Mouse (Mus musculus) kidney, adult 18-20 months (tissue): ENCODE data around the gene Zcchc17.
A peak's percentile ranks its signal among the peaks of the same experiment; 100 is the strongest.

Source experiments
- DNase-seq: peaks from one replicate; pipeline ENCODE4 v3.0.0; 2021

The Zcchc17 gene

DNA sequence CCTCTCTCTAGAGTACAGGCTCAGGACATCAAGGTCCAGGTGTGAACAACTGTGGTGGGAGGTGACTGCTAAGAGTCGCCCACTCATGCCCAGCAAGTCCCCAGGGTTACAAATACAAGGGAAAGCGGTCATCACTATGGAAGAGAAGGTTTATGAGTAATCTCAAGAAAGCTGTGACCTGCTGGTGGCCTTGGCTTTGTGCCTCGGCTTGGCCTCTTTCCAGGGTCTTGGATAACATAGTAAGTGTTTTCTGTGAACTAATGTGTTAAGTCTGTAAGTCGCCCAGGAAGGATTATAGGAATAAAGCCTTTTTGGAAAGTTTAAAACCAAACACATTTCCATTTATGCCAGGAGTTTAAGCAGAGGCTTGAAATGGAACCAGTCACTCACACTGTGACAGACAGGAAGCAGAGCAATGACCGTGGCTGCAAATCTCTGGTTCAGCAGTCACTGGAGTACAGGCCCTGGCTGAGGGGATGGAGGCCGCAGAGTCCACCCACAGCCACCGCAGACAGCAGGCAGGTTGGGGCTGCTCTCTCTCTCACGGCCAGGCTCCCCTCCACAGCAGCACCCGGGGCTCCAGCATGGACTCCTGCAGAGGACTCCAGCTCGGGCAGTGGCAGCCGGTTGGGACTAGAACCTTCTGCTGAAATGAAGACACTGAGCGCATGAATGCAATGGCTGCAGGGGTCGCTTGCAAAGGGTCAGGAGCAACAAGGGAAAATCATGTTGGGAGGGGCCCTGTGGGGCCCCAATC lies 43.8 kb downstream of the Zcchc17 start:
- DNase-seq, result peak; percentile 81

DNA sequence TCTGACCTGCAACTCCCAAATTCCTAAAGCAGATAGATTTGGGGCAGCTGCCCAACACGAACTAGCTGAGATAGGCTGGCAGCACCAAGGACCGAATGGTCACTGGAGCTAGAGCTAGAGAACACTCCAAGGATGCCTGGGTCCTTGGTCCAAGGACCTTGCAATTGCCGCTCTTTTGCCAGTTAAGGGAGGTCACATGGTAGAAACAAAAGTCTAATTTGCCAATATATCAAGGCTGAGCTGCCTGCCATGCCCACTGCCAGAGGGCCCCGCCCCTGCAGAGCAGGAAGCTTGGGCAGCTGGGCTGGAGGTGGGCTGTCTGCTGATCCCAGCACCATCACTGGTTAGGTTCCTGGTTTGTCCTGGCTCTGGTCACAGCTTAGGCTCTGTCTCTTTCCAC lies 46.2 kb downstream of the Zcchc17 start:
- DNase-seq, result no peak

DNA sequence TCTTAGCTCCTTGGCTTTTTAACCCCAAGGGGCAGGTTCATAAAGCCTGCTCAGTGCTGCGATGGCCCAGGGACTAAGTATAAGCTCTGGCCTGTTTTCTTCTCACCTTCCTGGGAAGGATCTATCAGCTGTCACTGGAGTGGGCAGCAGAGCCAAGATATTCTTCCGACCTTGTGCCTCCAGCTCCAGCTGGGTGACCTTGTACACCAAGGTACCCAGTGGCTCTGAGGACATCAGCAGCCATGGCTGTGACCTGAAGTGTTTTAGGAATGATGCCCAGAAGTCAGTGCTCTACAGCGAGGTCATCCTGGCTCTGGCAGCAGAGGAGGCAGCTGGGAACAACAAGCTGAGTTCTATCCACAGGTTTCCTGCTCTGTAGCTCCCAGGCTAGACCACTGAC lies 47.2 kb downstream of the Zcchc17 start:
- no peak for DNase-seq

DNA sequence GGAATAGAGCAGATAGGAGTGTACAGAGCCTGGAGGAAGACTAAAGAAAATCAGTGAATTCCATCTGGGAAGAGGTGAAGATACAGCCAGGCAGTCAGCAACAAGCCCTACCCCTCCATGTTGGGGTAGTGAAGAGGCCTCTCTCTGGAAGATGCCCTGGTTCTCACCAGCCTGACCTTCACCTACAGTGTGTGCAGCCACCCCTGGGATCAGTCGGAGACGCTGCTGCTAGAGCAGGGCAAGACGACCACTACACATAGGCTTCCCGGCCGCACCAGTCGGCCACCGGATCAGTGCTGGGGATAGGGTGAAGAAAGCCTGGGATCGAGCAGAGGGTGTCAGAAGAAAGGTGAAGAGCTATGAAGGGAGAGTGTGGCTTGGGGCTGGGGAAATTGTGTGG lies 50.5 kb downstream of the Zcchc17 start:
- DNase-seq, result no peak

DNA sequence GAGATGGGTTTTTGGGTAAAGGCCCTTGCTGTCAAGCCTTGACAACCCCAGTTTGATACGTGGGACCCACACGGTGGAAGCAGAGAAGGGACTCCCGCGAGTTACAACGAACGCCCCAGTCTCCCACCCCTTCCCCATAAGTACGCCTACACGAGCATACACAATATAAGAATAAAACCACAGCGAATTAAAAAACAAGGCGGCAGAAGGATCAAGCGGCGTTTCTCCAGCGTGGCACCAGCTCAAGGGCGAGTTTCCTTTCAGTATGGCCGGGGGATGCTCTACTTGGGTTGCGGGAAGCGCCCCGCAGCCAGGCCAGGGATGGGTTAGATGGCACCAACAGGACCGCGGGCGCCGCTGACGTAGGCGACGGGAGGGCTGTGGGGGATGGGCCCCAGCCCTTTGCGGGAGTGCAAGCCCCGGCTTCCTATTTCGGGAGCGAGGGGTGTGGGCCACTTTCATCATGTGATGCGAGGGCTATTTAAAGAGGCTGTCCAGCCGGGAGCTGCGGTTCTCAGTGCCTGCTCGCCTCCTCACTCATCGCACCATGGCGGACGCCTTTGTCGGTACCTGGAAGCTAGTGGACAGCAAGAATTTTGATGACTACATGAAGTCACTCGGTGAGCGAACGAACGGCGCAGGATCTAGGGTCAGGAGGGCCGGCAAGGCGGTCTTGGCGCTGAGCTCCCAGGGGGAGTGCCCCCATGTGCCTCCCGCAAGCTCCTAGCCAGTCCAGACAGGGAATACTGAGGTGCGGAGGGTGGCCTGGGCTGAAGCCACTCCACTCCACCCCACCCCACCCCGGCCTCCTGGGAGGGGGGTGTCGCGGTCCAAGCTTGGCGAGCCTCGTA lies 51.3 kb downstream of the Zcchc17 start, which contains the start of the genes Fabp3 and Gm10570:
TSS of gene Fabp3 (plus strand) at position 365 of the 851 bp plus-strand sequence.
TSS of gene Gm10570 (minus strand) at position 444 of the 851 bp plus-strand sequence.
- DNase-seq, result peak; percentile 68

DNA sequence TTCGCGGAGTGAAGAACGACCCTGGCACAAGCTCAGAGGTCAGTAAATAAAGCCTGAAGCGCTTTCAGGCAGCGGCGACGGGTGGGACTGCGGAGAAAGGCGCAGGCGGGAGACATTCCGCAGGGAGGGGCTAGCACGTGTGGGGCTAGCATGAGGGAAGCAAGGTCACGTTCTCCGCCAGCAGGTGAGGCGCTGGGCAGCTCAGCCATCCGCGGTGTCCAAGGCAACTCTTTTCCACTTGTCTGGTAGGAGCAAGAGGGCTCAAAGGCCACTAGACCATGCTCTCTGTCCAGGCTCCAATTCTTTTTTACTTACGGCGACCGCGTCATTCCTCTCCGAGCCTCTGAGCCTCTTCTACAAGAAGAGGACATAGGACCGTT lies 51.9 kb downstream of the Zcchc17 start:
- peak; percentile 87 for DNase-seq

DNA sequence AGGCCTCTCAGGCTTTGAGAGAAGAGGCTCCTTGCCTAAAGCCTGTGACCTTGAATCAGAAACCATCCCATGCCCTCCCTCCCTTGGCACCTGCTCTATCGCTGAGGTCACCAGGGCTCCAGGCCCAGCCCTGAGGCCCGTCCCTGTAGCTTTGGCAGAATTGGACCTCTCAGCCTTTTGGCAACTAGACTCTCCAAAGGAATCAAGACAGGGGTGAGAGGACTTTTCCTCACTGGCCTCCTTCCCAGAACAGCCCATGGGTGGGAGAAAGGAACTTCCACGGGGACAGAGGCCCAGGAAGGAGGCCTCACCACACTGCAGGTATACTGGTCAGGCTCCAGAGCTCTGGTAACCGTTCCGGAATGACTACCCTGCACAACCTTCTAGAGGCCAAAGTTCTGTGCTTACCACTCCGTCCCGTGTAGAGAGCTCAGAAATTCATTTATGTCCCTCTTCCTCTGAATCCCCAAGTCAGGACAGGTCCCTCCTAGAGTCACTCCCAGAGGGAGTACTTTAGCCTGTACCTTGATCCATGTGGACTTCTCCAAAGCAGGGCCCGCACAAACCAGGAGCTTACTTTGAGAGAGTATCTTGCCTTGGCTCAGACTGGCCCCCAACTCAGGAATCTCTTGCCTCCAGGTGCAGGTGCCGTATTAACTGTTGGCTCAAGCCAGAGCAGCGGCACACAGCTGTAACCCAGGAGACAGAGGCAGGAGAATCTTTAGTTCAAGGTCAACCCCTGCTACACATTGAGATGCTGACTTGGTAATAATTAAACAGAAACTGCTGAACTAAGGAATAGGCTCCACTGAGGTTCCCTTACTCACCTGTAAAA lies 52.7 kb downstream of the Zcchc17 start:
- DNase-seq, result peak; percentile 69

DNA sequence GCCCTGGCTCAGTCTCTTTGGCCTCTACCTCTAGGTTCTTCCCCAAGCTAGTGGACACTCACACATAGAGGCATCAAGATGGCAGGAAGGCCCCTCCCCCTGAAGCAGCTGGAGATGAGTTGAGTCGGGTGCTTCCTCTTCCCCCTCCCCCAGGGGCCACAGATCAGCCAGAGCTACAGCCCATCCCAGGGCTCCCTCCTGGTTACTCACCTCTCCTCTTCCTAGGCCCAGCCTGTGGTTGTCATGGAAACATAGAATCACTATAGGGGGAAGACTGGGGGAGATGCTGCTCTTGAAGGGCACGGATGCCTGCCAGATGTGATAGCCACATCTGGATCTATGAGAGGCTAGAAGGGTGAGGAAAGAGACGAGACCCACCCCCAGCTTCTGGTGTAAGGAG lies 55.0 kb downstream of the Zcchc17 start:
- DNase-seq, result no peak

DNA sequence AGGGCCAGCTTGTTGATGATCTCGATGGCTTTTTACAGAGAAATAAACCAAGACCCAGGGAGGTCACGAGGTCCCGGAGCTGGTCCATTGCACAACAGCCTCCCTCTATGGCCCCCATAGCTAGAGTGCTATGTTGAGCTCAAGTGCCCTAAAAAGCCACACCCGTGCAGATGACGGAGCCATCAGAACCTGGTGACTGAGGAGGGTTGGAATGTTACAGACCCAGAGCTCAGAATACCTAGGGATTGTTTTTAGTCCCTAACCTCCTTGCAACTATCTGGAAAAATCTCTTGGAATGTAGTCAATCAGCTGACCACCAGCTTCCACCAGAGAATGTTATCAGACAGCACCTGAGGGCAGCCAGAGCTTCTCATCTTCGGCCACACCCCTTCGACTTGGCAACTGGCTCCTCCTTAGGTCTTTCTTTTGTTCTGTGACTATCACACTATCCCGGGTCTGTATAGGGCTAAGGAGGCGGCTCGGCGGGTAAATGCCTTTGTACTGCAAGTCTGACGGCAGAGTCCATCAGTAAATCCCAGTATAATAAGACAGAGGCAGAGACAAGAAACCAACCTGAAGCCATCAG lies 57.4 kb downstream of the Zcchc17 start:
- DNase-seq, result no peak

DNA sequence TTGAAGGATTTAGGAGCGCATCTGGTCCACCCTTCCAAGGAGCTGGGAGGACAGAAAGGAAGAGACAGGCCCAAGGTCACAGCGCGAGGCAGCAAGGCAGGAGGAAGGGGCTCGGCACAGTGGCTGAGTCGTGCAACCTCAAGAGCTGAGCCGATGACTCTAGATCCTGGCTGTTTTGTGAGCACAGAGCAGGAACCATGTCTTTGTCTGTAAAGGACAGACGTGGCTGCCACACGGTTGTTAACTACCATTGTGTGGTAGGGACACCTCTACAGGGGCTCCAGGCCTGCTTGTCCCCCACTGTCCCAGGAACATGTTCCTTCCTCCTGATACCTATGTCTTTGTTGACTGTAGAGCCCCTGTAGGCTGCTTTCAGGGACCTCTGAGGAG lies 60.1 kb downstream of the Zcchc17 start:
- no peak for DNase-seq

DNA sequence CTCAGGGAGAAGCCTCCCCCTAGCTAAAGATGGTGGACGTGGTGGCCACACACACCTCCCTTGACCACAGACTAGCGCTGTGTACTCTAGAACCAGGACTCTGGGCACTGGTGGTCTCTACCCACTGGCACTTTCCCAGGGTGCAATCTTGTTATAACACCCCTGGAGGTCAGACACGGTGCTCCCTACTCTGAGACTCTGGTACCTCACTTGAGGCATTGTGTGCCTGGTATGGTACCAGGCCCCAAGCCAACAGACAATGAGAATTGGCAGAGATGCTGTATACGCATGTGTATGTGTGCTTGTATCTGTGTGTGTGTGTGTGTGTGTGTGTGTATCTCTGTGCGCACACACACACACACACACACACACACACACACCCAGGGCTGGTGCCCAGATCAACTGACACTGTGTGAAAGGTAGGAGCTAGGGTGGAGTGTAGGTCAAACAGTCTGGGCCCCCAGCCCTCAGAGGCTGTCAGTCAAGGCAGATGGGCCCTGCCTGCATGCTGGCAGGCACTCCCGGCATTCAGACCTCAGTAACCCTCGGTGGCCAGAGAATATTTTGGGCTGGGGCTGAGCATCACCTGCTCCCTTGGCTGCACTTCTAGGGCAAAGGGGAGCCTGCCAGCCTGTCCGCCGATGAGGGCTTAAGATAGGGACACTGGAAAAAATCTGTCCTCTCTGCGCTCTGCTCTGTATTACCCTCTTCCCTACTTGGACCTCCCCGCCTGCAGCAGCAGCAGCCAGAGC lies 60.7 kb downstream of the Zcchc17 start:
- DNase-seq, result no peak

DNA sequence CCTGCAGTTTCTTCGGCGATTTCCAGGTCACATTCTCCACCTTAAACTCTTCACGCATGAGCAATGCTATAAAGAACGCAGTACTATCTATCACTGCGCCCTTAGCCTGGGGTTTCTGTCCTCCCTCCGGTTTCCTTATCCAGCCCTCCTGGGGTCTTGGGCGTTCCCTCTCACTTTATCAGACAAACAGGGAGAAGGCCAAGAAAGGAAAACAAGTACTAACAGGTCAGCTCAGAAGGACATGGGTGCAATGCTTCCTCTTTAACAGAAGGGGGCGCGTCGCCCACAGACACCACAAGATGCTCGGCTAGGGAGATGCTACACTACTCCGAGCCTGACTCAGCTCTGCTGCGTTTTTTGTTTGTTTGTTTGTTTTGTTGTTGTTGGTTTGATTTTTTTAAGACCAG lies 62.6 kb downstream of the Zcchc17 start:
- no peak for DNase-seq

DNA sequence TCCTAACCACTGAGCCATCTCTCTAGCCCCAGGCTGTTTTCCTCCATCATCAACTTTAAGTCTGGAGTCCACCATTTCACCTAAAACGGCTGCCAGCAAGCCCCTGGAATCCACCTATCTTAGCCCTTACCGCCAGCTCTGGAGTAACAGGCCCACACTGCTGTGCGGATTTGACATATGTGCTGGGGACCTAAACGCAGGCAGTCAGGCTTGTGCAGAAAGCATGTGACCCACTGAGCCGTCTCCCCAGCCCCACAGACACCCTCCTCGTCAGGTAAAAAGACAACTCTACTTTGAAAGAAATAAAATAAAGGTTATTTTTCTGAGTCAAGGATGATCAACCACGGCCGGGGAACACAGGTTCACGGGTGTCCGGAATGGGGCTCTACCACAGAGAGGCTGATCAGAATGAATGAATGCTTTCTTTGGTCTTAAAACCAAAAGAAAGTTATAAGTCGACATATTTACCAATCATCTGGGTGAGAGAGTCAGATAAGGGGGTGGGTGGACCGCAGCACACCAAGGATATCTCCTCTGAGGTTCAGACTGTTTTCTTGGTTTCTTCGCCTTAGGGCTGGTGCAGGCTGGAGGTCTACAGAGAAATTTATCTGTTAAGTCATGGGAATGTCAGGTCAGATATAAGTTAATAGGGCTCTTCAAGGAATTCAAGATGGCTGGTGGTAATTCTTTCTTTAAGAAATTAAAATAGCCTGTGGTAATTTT lies 63.3 kb downstream of the Zcchc17 start:
- DNase-seq, result no peak

DNA sequence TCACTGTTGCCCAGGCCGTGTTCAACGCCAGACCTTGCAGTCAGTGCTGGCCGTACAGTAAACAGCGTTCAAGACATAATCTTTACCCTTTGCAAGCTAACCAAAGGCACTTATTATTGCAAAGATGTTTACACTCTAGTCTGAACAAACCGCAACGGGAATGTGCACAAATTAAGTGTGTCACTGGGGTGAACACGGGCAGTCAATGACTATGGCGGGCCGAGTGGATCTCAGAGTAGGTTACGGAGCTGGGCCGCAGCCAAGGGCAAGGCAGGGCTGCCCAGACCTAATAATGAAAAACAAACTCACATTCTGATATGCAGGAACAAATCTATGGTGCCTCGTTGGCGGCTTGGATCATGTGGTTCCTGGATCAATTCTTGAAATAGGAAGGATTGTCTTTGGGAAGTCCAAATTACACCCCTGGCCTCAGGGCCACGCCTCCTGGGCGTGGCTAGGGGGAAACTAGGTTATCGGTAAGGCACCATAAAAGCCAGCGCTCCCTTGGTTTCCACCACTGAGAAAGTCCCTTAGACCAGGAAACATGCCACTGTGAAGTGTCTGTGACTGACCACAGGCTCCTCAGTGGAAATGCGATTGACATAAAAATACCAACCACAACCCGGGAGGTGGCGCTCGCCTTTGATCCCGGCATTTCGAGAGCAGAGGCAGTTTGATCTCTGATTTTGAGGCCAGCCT lies 64.5 kb downstream of the Zcchc17 start:
- no peak for DNase-seq

DNA sequence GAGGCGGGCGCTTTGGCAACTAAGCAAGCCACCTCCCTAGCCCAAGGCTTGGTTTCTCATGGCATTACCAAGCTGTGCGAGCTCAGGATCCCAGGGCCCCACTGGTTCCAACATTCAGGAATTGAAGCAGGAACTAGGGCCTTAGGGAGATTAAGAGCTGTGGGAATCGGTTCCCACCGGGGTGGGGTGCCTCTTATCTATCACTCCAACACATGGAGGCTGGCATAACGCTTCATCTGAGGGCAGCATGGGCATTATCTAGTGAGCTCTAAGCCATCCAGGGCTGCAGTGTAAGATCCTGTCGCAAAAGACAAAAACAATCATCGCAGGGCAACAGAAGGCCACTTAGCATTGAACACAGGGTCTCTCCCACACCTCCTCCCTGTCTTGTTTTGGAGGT lies 65.2 kb downstream of the Zcchc17 start:
- no peak for DNase-seq

DNA sequence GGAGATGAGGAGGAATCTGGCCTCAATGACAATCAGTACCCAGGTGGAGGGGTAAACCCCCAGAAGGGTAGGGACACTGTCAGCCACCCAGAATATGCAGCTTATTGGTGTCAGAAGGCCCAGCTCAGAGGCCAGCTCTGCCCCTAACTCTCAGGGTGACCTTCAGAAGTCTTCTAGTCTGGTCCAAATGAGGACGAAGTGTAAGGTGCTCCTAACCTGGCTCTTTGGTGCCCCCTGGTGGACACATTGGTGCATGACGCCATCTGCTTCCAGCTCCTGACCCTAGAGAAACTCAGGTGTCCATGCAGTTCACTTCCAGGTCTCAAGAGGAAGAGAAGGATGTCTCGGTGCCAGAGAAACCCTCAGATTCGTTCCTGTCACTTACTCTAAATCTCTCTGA lies 67.5 kb downstream of the Zcchc17 start:
- peak; percentile 87 for DNase-seq

DNA sequence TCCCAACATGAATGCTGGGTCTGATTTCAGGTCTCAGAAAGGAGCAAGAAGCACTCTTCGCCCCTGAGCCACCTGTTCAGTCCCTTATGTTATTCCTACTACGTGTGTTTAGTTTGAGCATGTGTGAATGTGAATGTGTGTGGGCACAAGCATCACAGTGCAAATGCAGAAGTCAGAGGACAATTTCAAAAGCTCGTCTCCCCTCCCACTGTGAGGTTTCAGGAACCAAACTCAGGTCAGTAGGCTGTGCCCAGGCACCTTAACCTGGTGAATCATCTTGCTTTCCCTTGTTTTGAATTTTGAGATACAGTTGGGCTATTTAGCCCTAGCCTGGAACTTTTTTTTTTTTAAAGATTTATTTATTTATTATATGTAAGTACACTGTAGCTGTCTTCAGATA lies 69.9 kb downstream of the Zcchc17 start:
- no peak for DNase-seq

DNA sequence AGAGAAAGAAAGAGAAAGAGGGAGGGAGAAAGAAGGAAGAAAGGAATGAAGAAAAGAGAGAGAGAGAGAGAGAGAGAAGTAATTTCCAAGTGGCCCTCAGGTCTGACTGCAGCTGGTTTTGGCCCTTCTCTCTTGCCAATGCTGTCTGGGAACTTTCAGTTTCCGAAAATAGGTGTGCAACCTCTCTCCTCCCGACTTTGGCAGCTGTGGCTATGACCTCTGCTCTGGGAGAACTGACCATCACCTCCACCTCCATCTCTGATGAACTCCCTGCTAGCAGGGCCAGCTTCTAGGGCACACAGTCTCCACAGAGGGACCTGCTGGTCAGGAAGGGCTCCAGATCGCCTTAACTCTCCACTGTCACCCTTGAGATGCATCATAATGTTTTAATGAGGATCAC lies 73.2 kb downstream of the Zcchc17 start:
- DNase-seq, result no peak

DNA sequence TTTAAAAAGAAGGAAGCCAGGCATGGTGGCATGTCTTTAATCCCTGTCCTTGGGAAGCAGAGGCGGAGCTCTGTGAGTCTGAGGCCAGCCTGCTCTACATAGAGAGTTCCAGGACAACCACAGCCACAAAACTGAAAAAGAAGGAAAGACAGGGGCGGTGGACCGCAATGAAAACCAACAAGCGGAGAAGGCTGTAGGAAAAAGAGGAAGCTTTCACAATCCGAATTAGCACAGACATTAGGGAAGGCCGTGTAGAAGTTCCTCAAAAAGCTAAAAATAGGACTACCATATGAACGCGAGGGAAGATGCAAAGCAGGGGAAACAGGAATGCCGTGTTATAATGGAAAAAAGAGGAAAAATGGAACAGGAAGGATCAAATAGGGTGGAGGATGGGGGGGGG lies 75.9 kb downstream of the Zcchc17 start:
- no peak for DNase-seq

DNA sequence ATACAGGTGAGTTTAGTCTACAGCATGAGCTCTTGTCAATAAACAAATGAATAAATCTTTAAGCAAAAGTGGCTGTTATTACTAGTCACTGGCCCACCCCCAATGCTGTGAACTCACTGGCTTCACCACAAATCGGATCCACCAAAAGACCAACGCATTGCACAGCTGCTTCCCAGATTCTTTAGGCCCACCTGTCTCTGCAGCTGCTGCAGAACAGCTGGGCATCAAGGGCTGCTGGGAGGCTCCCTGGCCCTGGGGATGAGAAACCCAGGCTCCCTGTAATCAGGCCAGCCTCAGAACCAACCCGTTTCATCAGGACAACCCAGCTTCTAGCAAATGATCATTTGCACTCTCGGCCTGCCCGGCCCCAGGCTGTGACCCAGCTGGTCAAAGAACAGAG lies 76.9 kb downstream of the Zcchc17 start:
- DNase-seq, result no peak

DNA sequence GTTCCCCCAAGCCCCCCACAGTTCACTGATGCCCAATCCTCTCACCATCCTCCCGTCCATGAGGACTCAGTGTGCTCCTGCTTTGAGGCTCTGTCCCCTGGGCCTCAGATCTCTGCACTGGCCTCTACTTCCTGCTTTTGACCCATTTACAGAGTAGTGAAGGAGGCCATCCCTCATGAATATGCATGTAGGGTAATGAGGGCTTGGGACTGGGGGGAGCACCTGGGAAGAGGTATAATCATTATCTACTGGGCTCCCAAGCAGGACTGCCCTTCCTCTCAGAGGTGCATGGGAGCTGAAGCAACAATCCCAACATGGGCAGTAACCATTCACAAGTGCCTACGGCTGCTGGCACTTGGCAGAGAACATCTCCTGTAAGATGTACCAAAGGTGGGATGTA lies 80.6 kb downstream of the Zcchc17 start, which contains the start of gene Serinc2:
TSS of gene Serinc2 (minus strand) at position 101 of the 400 bp plus-strand sequence.
- no peak for DNase-seq
